ENCODE assay signal across 11 mouse cellular contexts in the genomic region with DNA sequence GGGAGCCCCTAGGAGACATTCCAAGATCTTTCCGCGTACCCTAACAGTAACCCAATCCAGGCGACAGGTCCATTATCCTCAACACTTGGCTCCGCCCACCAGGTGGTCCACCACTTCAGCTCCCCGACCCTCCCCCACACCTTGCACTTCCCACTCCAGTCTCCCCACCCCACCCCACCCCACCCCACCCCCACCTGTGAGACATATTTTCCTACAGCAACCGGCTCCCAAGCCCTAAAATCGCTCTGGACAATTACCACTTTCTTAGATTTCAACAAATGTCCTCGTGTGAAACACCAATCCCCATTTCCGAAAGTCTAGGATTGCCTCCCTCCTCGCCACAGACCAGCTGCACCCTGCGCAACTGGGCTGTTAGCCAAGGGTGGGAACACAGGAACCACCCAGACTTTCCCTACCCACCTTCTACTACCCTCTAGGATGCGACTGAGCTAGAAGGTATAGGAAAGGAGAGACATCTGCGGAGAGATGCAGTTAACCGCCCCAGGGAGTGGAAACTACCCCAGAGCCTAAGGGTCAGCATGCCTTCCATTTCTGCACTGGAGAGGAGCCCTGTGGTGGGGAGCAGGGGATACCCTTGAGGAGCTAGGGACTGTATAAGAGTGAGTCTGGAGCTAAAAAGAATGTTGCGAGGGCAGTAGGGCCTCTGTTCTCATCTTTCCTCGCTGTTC. TPM values are rescaled to one million over a fixed set of nuclear protein-coding genes. Genes with fewer than 3 reads are reported as not detected.
A peak's percentile ranks its signal among the peaks of the same experiment; 100 is the strongest.
DNase-seq lines count a peak whose midpoint lies in the region; ATAC-seq lines count a peak whose summit lies in the region.
"Had no signal": no experiment of that assay in that cellular context is flagged by ENCODE, and none has a peak within 500 bp of the region (broad histone marks: within the 10 kb centered on the region; RNA-seq: fewer than 3 reads in every experiment).

No protein-coding gene starts in this region.

- no peaks in the 10 kb centered on the region for H3K9me3 ChIP-seq in kidney, embryonic 14.5 days (ENCODE audit: control insufficient read depth, low read length)
- H3K9me3 ChIP-seq in embryonic facial prominence, embryonic 15.5 days (replicated peaks) = no peaks in the 10 kb centered on the region
- no peaks in the 10 kb centered on the region for H3K9me3 ChIP-seq in limb, embryonic 11.5 days (ENCODE audit: control insufficient read depth, low read length)
- no peaks in the 10 kb centered on the region for H3K9me3 ChIP-seq in neural tube, embryonic 15.5 days (replicated peaks)

- ATAC-seq in kidney, embryonic 14.5 days (ENCODE audit: low FRiP score, low TSS enrichment) = peak; percentile 2; the same call in 1 of the 2 replicates
- no peak for ATAC-seq in embryonic facial prominence, embryonic 15.5 days (ENCODE audit: insufficient number of reproducible peaks, low FRiP score, low TSS enrichment, low read depth)
- ATAC-seq in limb, embryonic 11.5 days (ENCODE audit: insufficient number of reproducible peaks, low FRiP score, low TSS enrichment, low read depth) = peak; percentile 28; the same call in 1 of the 2 replicates
- ATAC-seq in neural tube, embryonic 15.5 days (ENCODE audit: low FRiP score) = no peak
- no peak for ATAC-seq in erythroblast, adult 5-6 weeks (replicated peaks; ENCODE audit: low FRiP score, poor library complexity, severe bottlenecking)

- peak overlapping the region; percentile 62; the same call in 1 of the 2 replicates for H3K27ac ChIP-seq in kidney, embryonic 14.5 days (ENCODE audit: low read depth, low read length)
- peak overlapping the region; percentile 91 for H3K27ac ChIP-seq in embryonic facial prominence, embryonic 15.5 days (replicated peaks)
- peak overlapping the region; percentile 98 for H3K27ac ChIP-seq in limb, embryonic 11.5 days (replicated peaks; ENCODE audit: low read depth, low read length)
- no peak overlapping the region for H3K27ac ChIP-seq in neural tube, embryonic 15.5 days (replicated peaks)

- H3K4me2 ChIP-seq in kidney, embryonic 14.5 days (replicated peaks; ENCODE audit: low read depth, low read length) = peak overlapping the region; percentile 72
- peak overlapping the region; percentile 72 for H3K4me2 ChIP-seq in embryonic facial prominence, embryonic 15.5 days (replicated peaks)
- H3K4me2 ChIP-seq in limb, embryonic 11.5 days (ENCODE audit: low read depth, severe bottlenecking) = peak overlapping the region; percentile 70
- peak overlapping the region; percentile 82 for H3K4me2 ChIP-seq in neural tube, embryonic 15.5 days

- H3K36me3 ChIP-seq in kidney, embryonic 14.5 days (ENCODE audit: control insufficient read depth, insufficient read depth, low read length) = peaks cover 4% of the 10 kb centered on the region; the same call in 1 of the 2 replicates
- peaks cover 11% of the 10 kb centered on the region for H3K36me3 ChIP-seq in embryonic facial prominence, embryonic 15.5 days
- H3K36me3 ChIP-seq in limb, embryonic 11.5 days (ENCODE audit: control insufficient read depth, insufficient read depth, low read length) = peaks cover 5% of the 10 kb centered on the region; the same call in 1 of the 2 replicates
- no peaks in the 10 kb centered on the region for H3K36me3 ChIP-seq in neural tube, embryonic 15.5 days

- DNase-seq in kidney, adult 11 months = no peak
- peak; percentile 40 for DNase-seq in limb, embryonic 11.5 days (ENCODE audit: low spot score)
- DNase-seq in layer of hippocampus, postnatal 36 days = no peak
- DNase-seq in cerebellum, adult 18-20 months = no peak
- DNase-seq: kidney, postnatal 10 days; lung, adult 18-20 months had no signal

- peaks cover 70% of the 10 kb centered on the region for H3K4me1 ChIP-seq in kidney, embryonic 14.5 days (ENCODE audit: control insufficient read depth, insufficient read depth, low read length)
- peaks cover 87% of the 10 kb centered on the region for H3K4me1 ChIP-seq in embryonic facial prominence, embryonic 15.5 days
- H3K4me1 ChIP-seq in limb, embryonic 11.5 days (ENCODE audit: control insufficient read depth, insufficient read depth, low read length) = peaks cover 51% of the 10 kb centered on the region
- peaks cover 79% of the 10 kb centered on the region for H3K4me1 ChIP-seq in neural tube, embryonic 15.5 days

- H3K9ac ChIP-seq in kidney, embryonic 14.5 days (ENCODE audit: low read depth, low read length) = peak overlapping the region; percentile 50
- H3K9ac ChIP-seq in embryonic facial prominence, embryonic 15.5 days = peak overlapping the region; percentile 29; the same call in 1 of the 2 replicates
- H3K9ac ChIP-seq in limb, embryonic 11.5 days (ENCODE audit: low read length) = peak overlapping the region; percentile 77
- no peak overlapping the region for H3K9ac ChIP-seq in neural tube, embryonic 15.5 days (replicated peaks)

- H3K27me3 ChIP-seq in kidney, embryonic 14.5 days (ENCODE audit: control insufficient read depth, insufficient read depth, low read length) = no peaks in the 10 kb centered on the region
- H3K27me3 ChIP-seq in embryonic facial prominence, embryonic 15.5 days = no peaks in the 10 kb centered on the region
- H3K27me3 ChIP-seq in limb, embryonic 11.5 days (ENCODE audit: control insufficient read depth, insufficient read depth, low read length) = no peaks in the 10 kb centered on the region
- H3K27me3 ChIP-seq in neural tube, embryonic 15.5 days (replicated peaks) = no peaks in the 10 kb centered on the region
- H3K27me3 ChIP-seq: CH12.LX had no signal

- H3K4me3 ChIP-seq in kidney, embryonic 14.5 days (ENCODE audit: low read length) = peak overlapping the region; percentile 46
- H3K4me3 ChIP-seq in embryonic facial prominence, embryonic 15.5 days (replicated peaks) = peak overlapping the region; percentile 47
- peak overlapping the region; percentile 73 for H3K4me3 ChIP-seq in limb, embryonic 11.5 days (ENCODE audit: low read depth, low read length)
- peak overlapping the region; percentile 35; the same call in 1 of the 2 replicates for H3K4me3 ChIP-seq in neural tube, embryonic 15.5 days (replicated peaks)

- 7% methylated on average over 16 of the region's 16 CpGs for WGBS in kidney, embryonic 14.5 days
- WGBS in embryonic facial prominence, embryonic 15.5 days = 5% methylated on average over 16 of the region's 16 CpGs
- under 1% methylated on average over 16 of the region's 16 CpGs for WGBS in limb, embryonic 11.5 days
- WGBS in neural tube, embryonic 15.5 days = 13% methylated on average over 16 of the region's 16 CpGs

RNA-seq across cellular contexts. Expression of a gene that starts 0.9 kb away (rescaled TPM):
- polyA plus RNA-seq in kidney, embryonic 14.5 days (2014; fragmentation: Nextera tagmentation; extraction: Ambion mirVana) = 113 and 169 TPM in 2 replicates
- 200 and 206 TPM in 2 replicates for polyA plus RNA-seq in embryonic facial prominence, embryonic 15.5 days (2015; fragmentation: Nextera tagmentation; extraction: Ambion mirVana)
- polyA plus RNA-seq in limb, embryonic 11.5 days (2014; fragmentation: Nextera tagmentation; extraction: Ambion mirVana) = 796 and 836 TPM in 2 replicates
- 81.1 and 86.0 TPM in 2 replicates for polyA plus RNA-seq in neural tube, embryonic 15.5 days (2015; fragmentation: Nextera tagmentation; extraction: Ambion mirVana)
- total RNA-seq in layer of hippocampus, postnatal 36 days (2021) = 1 to 10 TPM; 1.3 to 3.5 TPM
- total RNA-seq in erythroblast, adult 5-6 weeks (2015; ENCODE audit: low replicate concordance) = not detected in 2 replicates
- total RNA-seq in erythroblast, adult 5-6 weeks (2017; ENCODE audit: low replicate concordance) = not detected in 2 replicates

RNA-seq across cellular contexts. Expression of a gene that starts 18.9 kb away (rescaled TPM):
- 19.3 and 21.6 TPM in 2 replicates for polyA plus RNA-seq in kidney, embryonic 14.5 days (2014; fragmentation: Nextera tagmentation; extraction: Ambion mirVana)
- polyA plus RNA-seq in embryonic facial prominence, embryonic 15.5 days (2015; fragmentation: Nextera tagmentation; extraction: Ambion mirVana) = 19.8 and 22.4 TPM in 2 replicates
- 17.2 and 19.5 TPM in 2 replicates for polyA plus RNA-seq in limb, embryonic 11.5 days (2014; fragmentation: Nextera tagmentation; extraction: Ambion mirVana)
- 19.3 and 19.7 TPM in 2 replicates for polyA plus RNA-seq in neural tube, embryonic 15.5 days (2015; fragmentation: Nextera tagmentation; extraction: Ambion mirVana)
- total RNA-seq in layer of hippocampus, postnatal 36 days (2021) = 10 to 100 TPM; 23.5 to 27.9 TPM
- 0.58 and 1.7 TPM in 2 replicates for total RNA-seq in erythroblast, adult 5-6 weeks (2015; ENCODE audit: low replicate concordance)
- 2.4 and 3.2 TPM in 2 replicates for total RNA-seq in erythroblast, adult 5-6 weeks (2017; ENCODE audit: low replicate concordance)

RNA-seq across cellular contexts. Expression of a gene that starts 19.3 kb away (rescaled TPM):
- polyA plus RNA-seq in kidney, embryonic 14.5 days (2014; fragmentation: Nextera tagmentation; extraction: Ambion mirVana) = 34.6 and 45.5 TPM in 2 replicates
- 54.5 and 56.2 TPM in 2 replicates for polyA plus RNA-seq in embryonic facial prominence, embryonic 15.5 days (2015; fragmentation: Nextera tagmentation; extraction: Ambion mirVana)
- polyA plus RNA-seq in limb, embryonic 11.5 days (2014; fragmentation: Nextera tagmentation; extraction: Ambion mirVana) = 51.7 and 67.0 TPM in 2 replicates
- 21.6 and 31.7 TPM in 2 replicates for polyA plus RNA-seq in neural tube, embryonic 15.5 days (2015; fragmentation: Nextera tagmentation; extraction: Ambion mirVana)
- total RNA-seq in layer of hippocampus, postnatal 36 days (2021) = 10 to 100 TPM; 15.0 TPM
- total RNA-seq in erythroblast, adult 5-6 weeks (2015; ENCODE audit: low replicate concordance) = 8.6 and 10.7 TPM in 2 replicates
- 5.6 and 11.6 TPM in 2 replicates for total RNA-seq in erythroblast, adult 5-6 weeks (2017; ENCODE audit: low replicate concordance)

RNA-seq across cellular contexts. Expression of a gene that starts 21.5 kb away (rescaled TPM):
- 14.8 and 26.1 TPM in 2 replicates for polyA plus RNA-seq in kidney, embryonic 14.5 days (2014; fragmentation: Nextera tagmentation; extraction: Ambion mirVana)
- polyA plus RNA-seq in embryonic facial prominence, embryonic 15.5 days (2015; fragmentation: Nextera tagmentation; extraction: Ambion mirVana) = 41.9 and 57.3 TPM in 2 replicates
- polyA plus RNA-seq in limb, embryonic 11.5 days (2014; fragmentation: Nextera tagmentation; extraction: Ambion mirVana) = 7.9 and 8.8 TPM in 2 replicates
- 22.5 and 22.8 TPM in 2 replicates for polyA plus RNA-seq in neural tube, embryonic 15.5 days (2015; fragmentation: Nextera tagmentation; extraction: Ambion mirVana)
- 1 to 10 TPM; 4.0 to 5.4 TPM for total RNA-seq in layer of hippocampus, postnatal 36 days (2021)
- total RNA-seq in erythroblast, adult 5-6 weeks (2015; ENCODE audit: low replicate concordance) = not detected in 2 replicates
- 0.42 TPM in 1 of 2 replicates, not detected in the other for total RNA-seq in erythroblast, adult 5-6 weeks (2017; ENCODE audit: low replicate concordance)

RNA-seq across cellular contexts. Expression of a gene that starts 30.1 kb away (rescaled TPM):
- 76.7 and 81.0 TPM in 2 replicates for polyA plus RNA-seq in kidney, embryonic 14.5 days (2014; fragmentation: Nextera tagmentation; extraction: Ambion mirVana)
- polyA plus RNA-seq in embryonic facial prominence, embryonic 15.5 days (2015; fragmentation: Nextera tagmentation; extraction: Ambion mirVana) = 75.4 and 78.9 TPM in 2 replicates
- polyA plus RNA-seq in limb, embryonic 11.5 days (2014; fragmentation: Nextera tagmentation; extraction: Ambion mirVana) = 76.2 and 76.8 TPM in 2 replicates
- 51.0 and 59.5 TPM in 2 replicates for polyA plus RNA-seq in neural tube, embryonic 15.5 days (2015; fragmentation: Nextera tagmentation; extraction: Ambion mirVana)
- total RNA-seq in layer of hippocampus, postnatal 36 days (2021) = 10 to 100 TPM; 54.7 to 59.8 TPM
- 24.0 and 39.1 TPM in 2 replicates for total RNA-seq in erythroblast, adult 5-6 weeks (2015; ENCODE audit: low replicate concordance)
- 16.0 and 23.0 TPM in 2 replicates for total RNA-seq in erythroblast, adult 5-6 weeks (2017; ENCODE audit: low replicate concordance)

Comparison
In these comparisons a context has a peak if more than half of its experiments do, and no peak if none do; other contexts are left out.
1. ATAC-seq: peak in kidney, embryonic 14.5 days (single experiment) and limb, embryonic 11.5 days (single experiment); none in embryonic facial prominence, embryonic 15.5 days (single experiment), neural tube, embryonic 15.5 days (single experiment) and erythroblast, adult 5-6 weeks (single experiment).
2. Peak in every context shown above with its lines, with median percentiles within 50 percentile points of each other: H3K4me2 ChIP-seq and H3K4me3 ChIP-seq.